Mouse (Mus musculus): Measurements from ENCODE around the gene Atp6v0e2. TPM values are rescaled to one million over a fixed set of nuclear protein-coding genes. Genes with fewer than 3 reads are reported as not detected.
"Not testable (repeated sequence)": the region's sequence is repeated elsewhere in the genome, so short reads cannot be mapped to it uniquely, and the experiment has no call there.

Atp6v0e2 gene
- polyA plus RNA-seq, 1 experiment from 2014 or later = 211 TPM

DNA sequence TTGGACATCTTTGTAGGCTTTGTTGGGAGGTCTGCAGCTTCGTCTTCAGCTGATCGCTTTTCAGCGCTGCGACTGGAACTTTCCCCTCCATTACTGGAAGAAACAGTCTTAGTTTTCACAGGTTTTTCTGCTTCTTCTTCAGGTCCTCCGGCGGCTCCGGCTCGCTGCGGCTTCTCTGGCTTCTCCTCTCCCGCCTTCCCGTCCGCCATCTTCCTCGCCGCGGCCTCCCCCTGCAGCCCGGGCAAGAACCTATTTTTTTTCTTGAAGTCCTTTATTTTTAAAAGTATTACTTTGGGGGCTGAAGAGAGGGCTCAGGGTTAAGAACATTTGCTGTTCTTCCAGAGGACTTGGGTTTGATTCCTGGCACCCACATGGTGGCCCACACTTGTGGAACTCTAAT is 12.5 kb upstream of the Atp6v0e2 start:
- not testable (repeated sequence) for H3K4me3 ChIP-seq; H3K9me3 ChIP-seq; H3K4me2 ChIP-seq (replicated peaks); H3K36me3 ChIP-seq; H3K27ac ChIP-seq (replicated peaks); H3K9ac ChIP-seq (replicated peaks); H3K27me3 ChIP-seq; ATAC-seq (replicated peaks); H3K4me1 ChIP-seq
- 97% methylated on average over 16 of the region's 16 CpGs for WGBS

GRCm38 (mm10) chr6:48527901-48528300 is 9.5 kb upstream of the Atp6v0e2 start:
- Histone ChIP-seq H3K4me1 (no peaks in the 10 kb centered on the region), H3K9ac (replicated peaks) (no peak overlapping the region), H3K27ac (replicated peaks) (no peak overlapping the region), H3K4me3 (no peak overlapping the region), H3K4me2 (replicated peaks) (no peak overlapping the region), H3K27me3 (no peaks in the 10 kb centered on the region), H3K9me3 (no peaks in the 10 kb centered on the region), H3K36me3 (peaks cover 7% of the 10 kb centered on the region; the same call in 1 of the 2 replicates)
- WGBS = 82% methylated on average over 9 of the region's 9 CpGs
- ATAC-seq (replicated peaks) = no peak

GRCm38 (mm10) chr6:48529261-48529660 is 8.2 kb upstream of the Atp6v0e2 start:
- no peaks in the 10 kb centered on the region for H3K27me3 ChIP-seq
- H3K4me1 ChIP-seq = no peaks in the 10 kb centered on the region
- no peak overlapping the region for H3K27ac ChIP-seq (replicated peaks)
- ATAC-seq (replicated peaks) = no peak
- WGBS = 78% methylated on average over 14 of the region's 14 CpGs
- H3K9ac ChIP-seq (replicated peaks) = no peak overlapping the region
- peaks cover 7% of the 10 kb centered on the region; the same call in 1 of the 2 replicates for H3K36me3 ChIP-seq
- no peak overlapping the region for H3K4me2 ChIP-seq (replicated peaks)
- H3K4me3 ChIP-seq = no peak overlapping the region
- H3K9me3 ChIP-seq = no peaks in the 10 kb centered on the region

DNA sequence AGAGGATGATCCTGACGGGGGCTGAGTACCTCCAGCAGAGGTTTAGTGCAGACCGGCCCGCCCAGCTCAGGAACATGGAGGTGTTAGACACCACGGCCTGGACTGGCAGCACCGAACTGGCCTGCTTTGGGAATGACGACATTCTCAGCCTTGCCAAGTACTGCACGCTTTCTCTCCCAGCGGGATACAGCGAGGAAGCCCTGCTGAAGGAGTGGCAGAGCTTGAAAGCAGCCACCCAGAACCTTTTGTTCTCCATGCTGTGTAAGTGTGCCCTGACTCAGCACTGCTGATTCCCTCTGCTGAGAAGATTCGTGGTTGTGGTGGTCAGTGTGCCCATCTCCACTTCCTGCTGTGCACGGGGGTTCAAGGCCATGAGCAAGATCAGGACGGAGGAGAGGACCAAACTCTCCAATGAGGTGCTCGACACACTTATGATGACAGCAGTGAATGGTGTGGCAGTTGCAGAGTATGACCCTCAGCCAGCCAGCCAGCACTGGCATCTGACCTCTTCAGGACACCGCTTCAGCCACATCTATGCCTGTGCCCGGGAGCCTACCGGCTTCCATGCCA is 7.5 kb upstream of the Atp6v0e2 start:
- Histone ChIP-seq H3K9ac (replicated peaks) (no peak overlapping the region), H3K27ac (replicated peaks) (no peak overlapping the region), H3K27me3 (no peaks in the 10 kb centered on the region), H3K4me2 (replicated peaks) (no peak overlapping the region), H3K4me3 (no peak overlapping the region), H3K36me3 (peaks cover 7% of the 10 kb centered on the region; the same call in 1 of the 2 replicates), H3K9me3 (no peaks in the 10 kb centered on the region), H3K4me1 (no peaks in the 10 kb centered on the region)
- 83% methylated on average over 16 of the region's 16 CpGs for WGBS
- no peak for ATAC-seq (replicated peaks)

DNA sequence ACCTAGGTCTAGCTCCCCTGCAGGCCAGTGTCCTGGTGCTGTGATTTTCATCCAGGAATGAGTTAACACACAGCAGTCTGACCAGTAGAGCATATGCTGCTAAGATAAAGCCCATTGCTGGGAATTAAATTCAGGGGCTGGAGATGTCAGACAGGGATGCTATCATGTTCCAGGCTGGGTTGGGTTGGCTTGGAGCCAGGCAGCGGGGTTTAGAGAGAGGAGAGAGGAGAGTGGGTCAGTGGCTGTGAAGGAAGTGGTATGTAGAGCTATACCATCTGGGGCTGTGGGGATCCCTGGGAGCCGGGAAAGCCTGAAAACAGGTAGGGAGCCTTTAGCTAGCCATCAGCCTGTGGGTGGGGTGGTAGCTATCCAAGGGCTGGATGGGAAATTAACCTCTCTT is 6.6 kb upstream of the Atp6v0e2 start:
- no peak for ATAC-seq (replicated peaks)
- WGBS = 72% methylated on average over 2 of the region's 2 CpGs

GRCm38 (mm10) chr6:48533475-48533874 is 3.9 kb upstream of the Atp6v0e2 start:
- H3K4me2 ChIP-seq (replicated peaks) = no peak overlapping the region
- H3K4me1 ChIP-seq = peaks cover 15% of the 10 kb centered on the region
- no peak overlapping the region for H3K9ac ChIP-seq (replicated peaks)
- H3K27me3 ChIP-seq = no peaks in the 10 kb centered on the region
- ATAC-seq (replicated peaks) = no peak
- no peak overlapping the region for H3K4me3 ChIP-seq
- H3K27ac ChIP-seq (replicated peaks) = no peak overlapping the region
- WGBS = 83% methylated on average over 2 of the region's 2 CpGs
- no peaks in the 10 kb centered on the region; the same call in 1 of the 2 replicates for H3K36me3 ChIP-seq
- no peaks in the 10 kb centered on the region for H3K9me3 ChIP-seq

More for the DNA sequence above, 6.6 kb upstream of the Atp6v0e2 start:
- no peaks in the 10 kb centered on the region for H3K9me3 ChIP-seq
- no peak overlapping the region for H3K9ac ChIP-seq (replicated peaks)
- no peaks in the 10 kb centered on the region for H3K4me1 ChIP-seq
- H3K27ac ChIP-seq (replicated peaks) = no peak overlapping the region
- no peak overlapping the region for H3K4me3 ChIP-seq
- no peaks in the 10 kb centered on the region for H3K27me3 ChIP-seq
- peaks cover 3% of the 10 kb centered on the region; the same call in 1 of the 2 replicates for H3K36me3 ChIP-seq
- no peak overlapping the region for H3K4me2 ChIP-seq (replicated peaks)

GRCm38 (mm10) chr6:48534913-48535312 is 2.5 kb upstream of the Atp6v0e2 start:
- no peak overlapping the region for H3K4me3 ChIP-seq
- ATAC-seq (replicated peaks) = no peak
- peaks cover 3% of the 10 kb centered on the region for H3K36me3 ChIP-seq
- no peaks in the 10 kb centered on the region for H3K9me3 ChIP-seq
- H3K27ac ChIP-seq (replicated peaks) = no peak overlapping the region
- no peaks in the 10 kb centered on the region for H3K27me3 ChIP-seq
- 86% methylated on average over 8 of the region's 8 CpGs for WGBS
- H3K4me2 ChIP-seq (replicated peaks) = no peak overlapping the region
- peaks cover 25% of the 10 kb centered on the region for H3K4me1 ChIP-seq
- no peak overlapping the region for H3K9ac ChIP-seq (replicated peaks)

DNA sequence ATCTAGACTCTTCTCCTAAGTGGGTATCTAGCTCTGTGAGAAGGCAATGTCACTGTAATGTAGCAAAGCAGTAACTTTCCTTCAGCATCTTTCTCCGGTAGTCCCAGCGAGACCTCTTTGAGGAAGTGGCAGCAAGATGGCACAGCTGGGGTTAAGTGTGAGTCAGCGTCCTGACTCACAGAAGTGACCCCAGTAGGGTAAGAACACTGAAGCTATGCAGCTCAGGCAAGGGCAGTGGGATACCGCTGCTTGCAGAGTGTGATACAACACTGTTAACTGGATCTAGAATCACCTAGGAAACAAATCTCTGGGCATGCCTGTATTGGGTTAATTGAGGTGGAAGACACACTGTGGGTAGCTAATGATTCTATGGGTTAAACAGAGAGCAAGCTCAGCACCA is 1.3 kb upstream of the Atp6v0e2 start:
- Histone ChIP-seq H3K27me3 (no peaks in the 10 kb centered on the region), H3K36me3 (peaks cover 14% of the 10 kb centered on the region), H3K27ac (replicated peaks) (no peak overlapping the region), H3K9ac (replicated peaks) (no peak overlapping the region), H3K4me3 (no peak overlapping the region), H3K4me2 (replicated peaks) (no peak overlapping the region), H3K9me3 (no peaks in the 10 kb centered on the region), H3K4me1 (peaks cover 26% of the 10 kb centered on the region)
- 79% methylated on average over 4 of the region's 4 CpGs for WGBS
- no peak for ATAC-seq (replicated peaks)

DNA sequence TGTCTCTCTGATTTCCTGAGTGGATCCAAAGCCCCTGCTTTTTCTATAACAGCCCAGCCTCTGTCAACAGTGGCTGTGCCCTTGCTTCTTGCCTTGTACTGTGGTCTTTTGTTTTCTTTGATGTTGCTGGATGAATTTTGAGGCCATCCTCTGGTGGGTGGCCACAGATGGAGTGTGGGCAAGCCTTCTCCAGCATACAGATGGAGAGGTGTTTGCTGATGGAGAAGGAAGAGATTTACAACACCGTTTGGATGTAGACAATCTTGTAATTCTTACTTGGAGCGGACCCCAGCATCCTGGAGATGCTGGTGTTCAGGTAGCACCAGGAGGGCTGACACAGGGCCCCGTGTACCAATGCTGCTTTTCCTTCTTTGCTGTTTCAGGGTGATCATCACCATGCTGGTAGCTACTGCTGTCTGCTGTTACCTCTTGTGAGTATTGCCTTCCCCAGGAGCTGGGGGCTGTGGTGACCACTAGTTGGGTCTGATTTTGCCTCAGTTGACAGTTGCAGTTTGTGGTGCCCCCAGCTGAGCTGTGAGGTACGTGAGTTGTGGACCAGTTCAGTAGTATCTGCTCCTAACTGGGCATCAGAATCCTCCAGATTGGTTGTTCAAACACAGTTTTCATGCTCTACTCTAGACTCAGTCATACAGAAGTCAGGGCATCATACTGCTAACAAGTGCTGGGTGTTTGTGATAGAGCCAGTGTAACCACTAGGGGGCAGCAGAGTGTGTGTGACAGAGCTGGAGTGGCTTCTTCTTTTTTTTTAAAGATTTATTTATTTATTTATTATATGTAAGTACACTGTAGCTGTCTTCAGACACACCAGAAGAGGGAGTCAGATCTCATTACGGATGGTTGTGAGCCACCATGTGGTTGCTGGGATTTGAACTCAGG is 1.7 kb downstream of the Atp6v0e2 start:
- 77% methylated on average over 5 of the region's 5 CpGs for WGBS
- H3K4me2 ChIP-seq (replicated peaks) = peak overlapping the region; percentile 88
- H3K4me1 ChIP-seq = peaks cover 26% of the 10 kb centered on the region
- H3K27me3 ChIP-seq = no peaks in the 10 kb centered on the region
- no peak overlapping the region for H3K27ac ChIP-seq (replicated peaks)
- peaks cover 17% of the 10 kb centered on the region for H3K36me3 ChIP-seq
- no peaks in the 10 kb centered on the region for H3K9me3 ChIP-seq
- H3K9ac ChIP-seq (replicated peaks) = peak overlapping the region; percentile 97; the same call in 1 of the 2 replicates
- H3K4me3 ChIP-seq = peak overlapping the region; percentile 81; the same call in 1 of the 2 replicates
- no peak for ATAC-seq (replicated peaks)

- H3K4me1 ChIP-seq = peaks cover 26% of the 10 kb centered on the region
- H3K9me3 ChIP-seq = no peaks in the 10 kb centered on the region
- H3K27me3 ChIP-seq = no peaks in the 10 kb centered on the region
- H3K36me3 ChIP-seq = peaks cover 17% of the 10 kb centered on the region
- no peak overlapping the region for H3K9ac ChIP-seq (replicated peaks)
- no peak overlapping the region for H3K4me3 ChIP-seq
- no peak overlapping the region for H3K4me2 ChIP-seq (replicated peaks)
- no peak overlapping the region for H3K27ac ChIP-seq (replicated peaks)
- ATAC-seq (replicated peaks) = no peak
- 81% methylated on average over 5 of the region's 5 CpGs for WGBS
Observed at GRCm38 (mm10) chr6:48539860-48540259, 2.4 kb downstream of the Atp6v0e2 start.

DNA sequence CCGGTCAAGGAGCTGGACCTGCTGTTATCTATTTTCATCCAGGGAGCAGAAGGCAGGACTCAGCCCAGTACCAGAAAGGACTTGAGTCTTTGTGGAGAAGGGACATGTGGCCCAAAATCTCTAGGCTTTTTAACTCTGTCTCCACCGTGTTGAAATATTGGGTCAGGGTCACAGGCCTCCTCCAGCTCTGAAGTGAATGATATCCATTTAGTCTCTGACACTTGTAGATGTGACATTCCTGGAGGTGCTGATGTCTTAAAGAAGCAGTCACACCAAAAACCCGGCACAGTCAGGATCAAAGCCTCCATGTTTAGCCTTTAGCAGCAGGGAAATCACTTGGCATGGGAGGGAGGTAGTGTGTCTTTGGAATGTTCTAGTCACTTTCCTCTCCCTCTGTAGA is 3.3 kb downstream of the Atp6v0e2 start:
- ATAC-seq (replicated peaks) = no peak
- Histone ChIP-seq H3K36me3 (peaks cover 17% of the 10 kb centered on the region), H3K27me3 (no peaks in the 10 kb centered on the region), H3K9ac (replicated peaks) (no peak overlapping the region), H3K9me3 (no peaks in the 10 kb centered on the region), H3K4me2 (replicated peaks) (no peak overlapping the region), H3K27ac (replicated peaks) (no peak overlapping the region), H3K4me1 (peaks cover 26% of the 10 kb centered on the region), H3K4me3 (no peak overlapping the region)
- 85% methylated on average over 3 of the region's 3 CpGs for WGBS

- WGBS = 72% methylated on average over 7 of the region's 7 CpGs
- Histone ChIP-seq H3K4me2 (replicated peaks) (no peak overlapping the region), H3K27ac (replicated peaks) (no peak overlapping the region), H3K4me3 (no peak overlapping the region), H3K4me1 (peaks cover 22% of the 10 kb centered on the region), H3K9me3 (no peaks in the 10 kb centered on the region), H3K27me3 (no peaks in the 10 kb centered on the region), H3K9ac (replicated peaks) (no peak overlapping the region), H3K36me3 (peaks cover 17% of the 10 kb centered on the region)
- no peak for ATAC-seq (replicated peaks)
Observed at GRCm38 (mm10) chr6:48541560-48542450, 4.4 kb downstream of the Atp6v0e2 start.
